Mouse (Mus musculus) erythroblast, embryonic 14.5 days (primary cell): Measurements from ENCODE around the gene Palmd. TPM values are rescaled to one million over a fixed set of nuclear protein-coding genes. Genes with fewer than 3 reads are reported as not detected.

Experiments
- H3K27me3 ChIP-seq: 2 replicates; pipeline ENCODE4 v1.6.1; 2012; ENCODE audit warnings: inconsistent platforms; ENCODE audit not compliant: control insufficient read depth
- H3K36me3 ChIP-seq: 2 replicates; pipeline ENCODE4 v1.6.1; 2012; ENCODE audit warnings: mild to moderate bottlenecking, inconsistent platforms; ENCODE audit not compliant: control insufficient read depth
- H3K4me1 ChIP-seq: 2 replicates; pipeline ENCODE4 v1.6.1; 2012; ENCODE audit warnings: inconsistent platforms; ENCODE audit not compliant: control insufficient read depth
- H3K4me3 ChIP-seq: replicated peaks from 2 replicates; pipeline ENCODE3; 2012; ENCODE audit warnings: moderate library complexity, mild to moderate bottlenecking, inconsistent platforms
- H3K9me3 ChIP-seq: 2 replicates; pipeline ENCODE4 v1.6.1; 2012; ENCODE audit warnings: low read length, inconsistent platforms, mixed read lengths; ENCODE audit not compliant: control insufficient read depth
- GATA1 ChIP-seq: IDR thresholded peaks from 2 replicates; pipeline ENCODE4 v1.6.1; 2012; ENCODE audit warnings: low read length, inconsistent platforms, mixed read lengths
- TAL1 ChIP-seq: IDR thresholded peaks from 3 replicates; pipeline ENCODE4 v1.6.1; 2012; ENCODE audit warnings: low read length, inconsistent platforms, mixed read lengths
- polyA plus RNA-seq: library from polyadenylated mRNA; stranded (reverse); fragments of >175 nt; gene quantifications from 2 replicates; pipeline ENCODE4 v1.2.3, GENCODE M21; 2012

Gene Palmd
- polyA plus RNA-seq, 1 experiment: not detected

DNA sequence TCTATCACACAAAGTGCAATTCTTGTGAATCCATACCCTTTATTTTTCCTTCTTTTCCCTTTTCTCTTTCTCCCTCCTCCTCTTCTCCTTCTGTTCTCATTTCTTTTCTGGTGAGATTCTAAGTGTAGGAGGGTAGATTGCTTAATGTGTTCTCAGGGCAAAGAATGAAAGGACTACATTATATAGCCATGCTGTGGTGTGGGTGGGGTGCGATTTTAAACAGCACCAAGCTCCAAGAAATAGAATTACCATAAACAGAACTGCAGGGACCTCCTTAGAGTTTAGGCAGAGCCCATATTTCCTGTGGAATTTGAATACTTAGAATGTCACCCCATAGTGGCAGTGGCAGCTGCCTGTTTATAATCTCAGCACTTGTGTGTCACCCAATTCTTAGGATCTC lies 17.0 kb upstream of the Palmd start:
- Histone ChIP-seq H3K36me3 (no peaks in the 10 kb centered on the region), H3K9me3 (no peaks in the 10 kb centered on the region), H3K27me3 (no peaks in the 10 kb centered on the region), H3K4me3 (no peak overlapping the region), H3K4me1 (no peaks in the 10 kb centered on the region)
- no peak for TF ChIP-seq TAL1
- no peak for TF ChIP-seq GATA1

DNA sequence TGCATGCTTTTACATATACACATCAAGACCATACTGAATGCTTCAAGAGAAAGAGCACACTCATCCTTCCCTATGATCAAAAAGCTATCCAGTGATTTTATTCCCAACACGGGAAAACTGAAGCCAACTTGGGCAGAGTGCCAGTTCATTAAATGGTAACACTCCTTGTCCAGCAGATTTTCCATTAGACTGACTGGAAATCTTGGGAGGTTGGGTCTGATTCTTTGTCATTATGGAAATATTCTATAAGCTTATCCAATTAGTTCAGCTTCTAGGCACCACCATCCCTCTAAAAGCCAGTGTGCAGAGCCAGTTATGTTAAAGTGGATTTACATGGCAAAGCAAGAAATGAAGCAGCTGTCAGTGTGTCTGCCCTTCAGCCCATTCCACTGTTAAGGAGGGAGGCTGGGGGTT lies 16.3 kb upstream of the Palmd start:
- no peak for TF ChIP-seq GATA1
- no peak for TF ChIP-seq TAL1
- Histone ChIP-seq H3K4me3 (no peak overlapping the region), H3K36me3 (no peaks in the 10 kb centered on the region), H3K9me3 (no peaks in the 10 kb centered on the region), H3K27me3 (no peaks in the 10 kb centered on the region), H3K4me1 (no peaks in the 10 kb centered on the region)

DNA sequence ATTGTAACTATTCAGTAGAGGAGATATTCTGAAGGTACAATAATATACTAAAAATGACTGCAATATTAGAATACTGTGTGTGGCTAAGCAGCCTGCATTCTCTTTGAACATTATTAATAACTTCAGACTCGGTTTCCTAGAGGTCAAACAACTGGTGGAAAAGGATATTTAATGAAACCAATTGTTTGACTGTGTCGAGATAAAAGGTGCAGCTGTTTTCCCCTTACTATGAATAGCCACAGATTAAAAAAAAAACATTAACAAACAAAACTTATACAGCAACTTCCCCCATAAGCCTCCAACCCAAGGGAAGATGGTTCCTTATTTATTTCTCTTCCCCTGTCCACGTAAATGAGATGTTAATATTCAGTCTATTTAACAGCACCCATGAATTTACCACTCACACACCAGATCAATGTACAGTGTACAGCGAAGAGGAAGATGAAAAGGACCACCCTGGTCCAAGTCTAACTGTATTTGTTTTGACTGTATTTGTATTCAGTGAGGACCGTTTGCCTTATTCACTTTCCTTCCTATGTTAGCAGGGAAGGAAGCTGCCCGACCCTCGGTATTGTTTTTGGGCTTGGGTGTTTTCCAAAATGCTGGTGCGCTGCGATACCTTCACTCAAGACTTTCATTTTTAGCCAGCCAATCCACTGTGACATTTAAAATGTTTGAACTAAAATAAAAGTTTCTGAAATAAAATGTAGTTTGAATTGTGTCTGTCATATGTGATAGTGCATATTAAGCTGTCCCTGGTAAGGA lies 13.2 kb upstream of the Palmd start:
- Histone ChIP-seq H3K9me3 (no peaks in the 10 kb centered on the region), H3K4me3 (no peak overlapping the region), H3K36me3 (no peaks in the 10 kb centered on the region), H3K27me3 (no peaks in the 10 kb centered on the region), H3K4me1 (no peaks in the 10 kb centered on the region)
- TF ChIP-seq GATA1 (no peak), TAL1 (no peak)

DNA sequence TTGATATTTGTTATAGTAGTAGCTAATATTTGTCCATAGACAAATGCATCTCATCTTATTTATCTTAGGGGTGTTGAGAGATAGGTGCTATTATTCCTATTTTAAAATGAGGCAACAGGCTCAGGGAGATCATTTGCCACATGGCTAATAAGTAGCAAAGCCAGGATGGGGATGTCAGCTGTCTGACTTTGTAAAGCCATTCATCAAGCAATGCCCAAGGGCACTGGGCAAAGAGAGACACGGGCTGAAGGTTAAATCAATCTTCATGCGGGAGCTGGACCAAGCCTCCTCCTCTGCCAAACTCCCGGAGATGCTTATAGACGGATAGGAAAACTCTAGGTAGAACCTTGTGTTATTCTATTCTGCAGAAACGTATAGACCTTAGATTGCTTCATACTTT lies 999 bp upstream of the Palmd start:
- no peaks in the 10 kb centered on the region for H3K36me3 ChIP-seq
- H3K27me3 ChIP-seq: peaks cover 4% of the 10 kb centered on the region; the same call in 1 of the 2 replicates
- no peaks in the 10 kb centered on the region for H3K9me3 ChIP-seq
- no peak overlapping the region for H3K4me3 ChIP-seq
- no peaks in the 10 kb centered on the region for H3K4me1 ChIP-seq
- no peak for TF ChIP-seq GATA1
- no peak for TF ChIP-seq TAL1

DNA sequence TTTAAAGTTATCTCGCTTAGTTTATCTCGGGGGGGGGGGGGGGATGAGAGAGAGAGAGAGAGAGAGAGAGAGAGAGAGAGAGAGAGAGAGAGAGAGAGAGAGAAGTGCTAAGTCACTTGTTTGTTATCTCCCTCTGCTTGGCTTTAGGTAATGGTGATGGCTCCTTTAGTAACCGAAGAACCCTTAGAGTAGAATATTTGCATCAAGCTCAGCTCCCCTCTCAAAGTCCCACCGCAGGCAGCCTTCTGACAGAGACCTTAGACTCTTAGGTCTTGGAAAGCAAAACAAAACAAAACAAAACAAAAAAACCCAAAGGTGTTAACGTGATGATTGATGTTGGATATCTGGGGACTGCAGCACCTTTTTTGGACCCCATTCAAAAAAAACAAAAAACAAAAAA lies 216 bp upstream of the Palmd start:
- Histone ChIP-seq H3K9me3 (no peaks in the 10 kb centered on the region), H3K36me3 (no peaks in the 10 kb centered on the region), H3K4me1 (no peaks in the 10 kb centered on the region), H3K4me3 (no peak overlapping the region), H3K27me3 (peaks cover 4% of the 10 kb centered on the region; the same call in 1 of the 2 replicates)
- TF ChIP-seq TAL1: no peak
- no peak for TF ChIP-seq GATA1

DNA sequence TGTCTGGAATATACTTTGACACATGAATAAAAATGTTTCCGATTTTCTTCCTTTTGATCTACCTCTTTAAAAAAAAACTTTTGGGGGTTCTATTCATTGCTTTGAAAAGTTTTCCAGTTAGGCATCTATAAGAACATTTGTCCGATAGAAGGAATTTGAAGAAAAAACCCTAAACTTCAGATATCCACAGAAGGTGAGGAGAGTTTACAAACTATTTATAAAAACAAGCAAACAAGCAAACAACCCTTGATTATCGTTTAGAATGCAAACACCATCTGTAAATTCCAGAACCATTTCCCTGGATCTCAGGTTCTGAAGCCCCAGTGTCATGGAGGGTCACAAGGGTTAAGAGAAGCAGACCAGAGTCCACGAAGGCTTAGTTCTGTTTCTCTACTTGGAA lies 820 bp downstream of the Palmd start, which contains the start of gene 4930455H04Rik:
TSS of gene 4930455H04Rik (plus strand) at position 301 of the 400 bp plus-strand sequence.
- peaks cover 4% of the 10 kb centered on the region; the same call in 1 of the 2 replicates for H3K27me3 ChIP-seq

DNA sequence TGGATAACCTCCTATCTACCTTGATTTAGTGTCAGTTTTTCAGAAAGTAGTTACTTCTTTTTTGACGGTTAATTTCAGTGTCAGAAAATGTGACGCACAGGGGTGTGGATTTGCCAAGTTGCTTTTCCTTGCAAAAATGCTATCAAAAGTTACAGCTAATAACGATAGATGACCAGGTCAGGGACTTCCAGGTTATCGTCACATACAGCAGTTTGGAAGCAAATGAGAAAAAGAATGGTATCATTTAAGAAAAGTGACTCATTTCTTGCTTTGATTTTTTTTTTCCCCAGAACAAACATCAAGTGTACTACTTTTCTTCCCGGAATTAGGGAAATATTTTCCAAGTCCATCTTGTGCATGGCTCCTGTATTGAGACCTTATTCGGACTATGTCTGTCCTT lies 1.4 kb downstream of the Palmd start:
- Histone ChIP-seq H3K4me1 (no peaks in the 10 kb centered on the region), H3K36me3 (no peaks in the 10 kb centered on the region), H3K9me3 (no peaks in the 10 kb centered on the region), H3K27me3 (peaks cover 4% of the 10 kb centered on the region; the same call in 1 of the 2 replicates), H3K4me3 (no peak overlapping the region)
- no peak for TF ChIP-seq TAL1
- TF ChIP-seq GATA1: no peak

More for the DNA sequence above, 820 bp downstream of the Palmd start, which contains the start of gene 4930455H04Rik:
- H3K4me3 ChIP-seq: peak within 1 kb of the TSS; percentile 38
- H3K36me3 ChIP-seq: no peaks in the 10 kb centered on the region
- TF ChIP-seq TAL1 (no peak), GATA1 (no peak)
- no peaks in the 10 kb centered on the region for H3K4me1 ChIP-seq
- H3K9me3 ChIP-seq: no peaks in the 10 kb centered on the region

DNA sequence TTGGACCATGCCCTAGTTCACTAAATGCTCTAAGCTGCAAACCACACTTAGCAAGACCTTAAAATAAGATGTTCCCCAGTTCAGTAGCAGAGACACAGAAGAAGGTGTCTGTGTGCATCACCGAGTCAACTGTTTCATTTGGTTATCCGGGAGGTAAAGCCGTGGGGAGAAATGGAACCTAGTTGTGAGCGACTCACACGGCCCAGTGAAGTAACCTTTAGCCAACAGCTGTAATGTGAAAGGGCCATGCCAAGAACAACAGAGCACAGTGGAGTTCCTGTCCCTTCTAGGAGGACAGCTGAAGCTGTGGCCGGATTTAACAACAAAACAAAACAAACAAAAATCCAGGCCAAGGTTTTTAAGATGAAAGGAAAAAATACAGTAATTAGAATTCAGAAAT lies 2.0 kb downstream of the Palmd start:
- H3K4me3 ChIP-seq: no peak overlapping the region
- no peaks in the 10 kb centered on the region for H3K9me3 ChIP-seq
- peaks cover 4% of the 10 kb centered on the region; the same call in 1 of the 2 replicates for H3K27me3 ChIP-seq
- TF ChIP-seq GATA1: no peak
- no peak for TF ChIP-seq TAL1
- no peaks in the 10 kb centered on the region for H3K36me3 ChIP-seq
- H3K4me1 ChIP-seq: no peaks in the 10 kb centered on the region

DNA sequence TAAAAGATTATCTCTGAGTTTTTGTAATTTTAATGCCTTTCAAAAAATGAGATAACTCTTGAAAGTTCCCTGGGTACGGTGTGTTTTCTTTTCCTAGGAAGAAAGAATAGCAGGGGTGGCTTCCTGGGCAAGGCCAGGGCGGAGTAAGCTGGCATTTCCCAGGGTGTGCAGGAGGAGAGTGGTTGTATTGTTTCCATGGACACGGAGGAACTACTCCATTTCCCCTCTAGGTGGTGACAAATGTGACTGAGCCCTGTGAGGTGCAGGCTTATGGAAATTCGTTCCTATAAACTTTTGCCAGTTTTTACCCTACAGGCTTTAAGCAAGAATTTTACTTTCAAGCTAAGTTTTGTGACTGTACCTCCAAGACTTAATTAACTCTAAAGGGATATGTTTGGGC lies 2.6 kb downstream of the Palmd start:
- H3K36me3 ChIP-seq: no peaks in the 10 kb centered on the region
- H3K27me3 ChIP-seq: peaks cover 4% of the 10 kb centered on the region; the same call in 1 of the 2 replicates
- no peak for TF ChIP-seq GATA1
- no peak for TF ChIP-seq TAL1
- no peaks in the 10 kb centered on the region for H3K9me3 ChIP-seq
- no peaks in the 10 kb centered on the region for H3K4me1 ChIP-seq
- no peak overlapping the region for H3K4me3 ChIP-seq

DNA sequence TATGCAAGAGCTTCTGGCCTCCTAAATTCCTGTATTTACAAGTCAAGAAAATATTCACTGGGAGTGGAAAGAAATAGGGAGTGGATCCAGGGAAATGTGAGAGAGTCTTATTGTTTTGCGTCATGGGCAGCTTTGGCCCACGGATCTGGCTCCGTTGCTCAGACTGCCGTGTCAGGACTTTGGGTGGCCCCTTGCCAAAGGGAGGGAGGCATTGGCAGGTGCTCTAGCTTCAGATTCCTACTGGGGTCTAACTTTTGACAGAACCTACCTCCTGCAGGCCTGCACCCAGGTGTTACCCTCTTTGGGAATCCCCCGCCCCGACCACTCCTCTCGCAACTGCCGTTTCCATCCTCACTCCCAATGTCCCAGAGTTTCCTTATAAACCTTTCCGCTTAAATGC lies 4.4 kb downstream of the Palmd start:
- no peak for TF ChIP-seq TAL1
- no peak for TF ChIP-seq GATA1
- Histone ChIP-seq H3K9me3 (no peaks in the 10 kb centered on the region), H3K36me3 (no peaks in the 10 kb centered on the region), H3K27me3 (peaks cover 4% of the 10 kb centered on the region; the same call in 1 of the 2 replicates), H3K4me1 (no peaks in the 10 kb centered on the region), H3K4me3 (no peak overlapping the region)
